Mouse (Mus musculus) common myeloid progenitor, adult 5-6 weeks (primary cell): ENCODE results near the gene Sirt7. TPM values are rescaled to one million over a fixed set of nuclear protein-coding genes. Genes with fewer than 3 reads are reported as not detected.
"Not testable (repeated sequence)": the region's sequence is repeated elsewhere in the genome, so short reads cannot be mapped to it uniquely, and the experiment has no call there.

Experiments
- ATAC-seq: replicated peaks from 2 replicates; pipeline ENCODE4 v1.8.0; 2016; ENCODE audit warnings: low read depth, mild to moderate bottlenecking, moderate TSS enrichment, inconsistent platforms; ENCODE audit not compliant: poor library complexity, severe bottlenecking
- total RNA-seq: library from RNA; stranded (forward); fragments of 200-1000, 187-1606 nt; gene quantifications from 2 replicates; pipeline ENCODE4 v1.2.3, GENCODE M21; 2017

Sirt7 gene
- total RNA-seq, 1 experiment from 2014 or later = 50.4 TPM

GRCm38 (mm10) chr11:120598283-120598989, 26.6 kb downstream of the Sirt7 start, which contains the start of the genes Alyref and Anapc11:
Alyref (minus strand) TSS chr11:120598365.
Anapc11 (plus strand) TSS chr11:120598421.
- ATAC-seq = peak; percentile 93

- no peak for ATAC-seq
Observed at GRCm38 (mm10) chr11:120597240-120598235, 27.5 kb downstream of the Sirt7 start.

DNA sequence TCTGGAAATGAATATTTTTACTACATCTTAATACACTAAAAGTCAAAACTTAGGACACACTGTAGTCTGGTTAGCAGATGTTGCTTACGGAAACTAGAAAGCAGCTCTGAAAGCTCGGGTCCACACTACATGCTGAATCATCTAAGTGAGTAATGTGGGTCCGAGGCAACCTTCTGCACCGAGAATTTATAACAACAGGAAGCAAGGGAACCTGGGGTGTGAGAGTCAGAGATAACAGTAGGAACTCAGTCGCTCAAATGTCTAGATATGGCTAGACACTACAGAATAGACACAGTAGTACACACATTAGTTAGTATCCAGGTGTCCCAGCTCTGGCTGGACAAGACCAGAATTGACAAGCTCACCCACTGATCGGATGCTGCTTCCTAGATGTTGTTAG, 36.5 kb downstream of the Sirt7 start:
- ATAC-seq = peak; percentile 67

GRCm38 (mm10) chr11:120583937-120584336, 41.1 kb downstream of the Sirt7 start:
- no peak for ATAC-seq

DNA sequence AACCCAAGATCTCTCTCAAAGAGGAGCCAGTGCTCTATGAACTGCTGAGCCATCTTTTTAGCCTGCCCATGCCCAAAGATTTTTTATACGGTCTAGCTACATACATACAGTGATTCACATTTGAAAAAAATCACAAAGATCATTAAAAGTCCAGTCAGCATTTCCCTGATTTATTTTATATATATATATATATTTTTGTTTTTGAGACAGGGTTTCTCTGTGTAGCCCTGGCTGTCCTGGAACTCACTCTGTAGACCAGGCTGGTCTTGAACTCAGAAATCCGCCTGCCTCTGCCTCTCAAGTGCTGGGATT, 42.1 kb downstream of the Sirt7 start:
- ATAC-seq = not testable (repeated sequence)

GRCm38 (mm10) chr11:120582268-120582981, 42.6 kb downstream of the Sirt7 start:
- ATAC-seq = no peak

- peak; percentile 55 for ATAC-seq
Observed at GRCm38 (mm10) chr11:120581490-120582267, 43.4 kb downstream of the Sirt7 start, which contains the start of gene Arhgdia. Arhgdia (minus strand) TSS chr11:120581624.

DNA sequence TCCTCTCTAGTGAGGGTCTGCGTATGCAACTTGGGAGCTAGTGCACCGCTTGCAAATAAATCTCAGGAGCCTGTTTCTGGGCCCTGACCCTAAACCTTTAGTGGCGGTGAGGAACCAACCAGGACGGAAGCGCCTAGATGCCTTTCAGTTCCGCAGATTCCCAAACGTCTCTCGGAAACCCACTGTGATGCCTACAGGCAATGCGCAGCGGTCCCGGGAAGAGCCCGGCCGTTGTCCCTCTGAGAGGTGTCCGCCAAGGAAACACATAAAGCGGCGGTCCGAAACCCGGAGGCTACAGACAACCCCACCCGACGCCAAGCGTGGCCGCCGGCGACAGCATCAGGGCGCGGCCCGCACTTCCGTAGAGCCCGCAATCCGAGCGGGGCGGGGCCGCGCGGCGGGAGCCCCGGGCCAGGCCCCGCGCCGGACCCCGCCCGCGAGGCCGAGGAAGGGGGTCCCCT, 44.1 kb downstream of the Sirt7 start:
- no peak for ATAC-seq

DNA sequence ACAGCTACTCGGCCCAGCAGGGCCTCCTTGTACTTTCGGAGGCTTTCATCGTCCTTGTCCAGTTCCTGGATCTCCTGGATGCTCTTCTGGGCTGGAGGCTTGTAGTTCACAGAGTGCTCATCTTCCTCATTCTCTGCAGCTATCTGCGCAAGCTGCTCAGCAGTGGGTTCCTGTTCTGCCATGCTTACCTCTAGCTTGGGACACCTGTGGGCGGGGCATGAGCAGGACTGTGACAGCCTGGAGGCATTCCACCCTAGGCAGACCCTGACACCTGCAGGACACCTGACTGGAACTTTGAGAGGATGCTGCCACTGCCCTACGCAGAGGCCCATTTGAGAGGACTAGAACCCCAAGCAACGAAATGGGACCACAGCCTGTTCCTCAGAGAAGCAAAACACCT, 44.9 kb downstream of the Sirt7 start:
- ATAC-seq = no peak

DNA sequence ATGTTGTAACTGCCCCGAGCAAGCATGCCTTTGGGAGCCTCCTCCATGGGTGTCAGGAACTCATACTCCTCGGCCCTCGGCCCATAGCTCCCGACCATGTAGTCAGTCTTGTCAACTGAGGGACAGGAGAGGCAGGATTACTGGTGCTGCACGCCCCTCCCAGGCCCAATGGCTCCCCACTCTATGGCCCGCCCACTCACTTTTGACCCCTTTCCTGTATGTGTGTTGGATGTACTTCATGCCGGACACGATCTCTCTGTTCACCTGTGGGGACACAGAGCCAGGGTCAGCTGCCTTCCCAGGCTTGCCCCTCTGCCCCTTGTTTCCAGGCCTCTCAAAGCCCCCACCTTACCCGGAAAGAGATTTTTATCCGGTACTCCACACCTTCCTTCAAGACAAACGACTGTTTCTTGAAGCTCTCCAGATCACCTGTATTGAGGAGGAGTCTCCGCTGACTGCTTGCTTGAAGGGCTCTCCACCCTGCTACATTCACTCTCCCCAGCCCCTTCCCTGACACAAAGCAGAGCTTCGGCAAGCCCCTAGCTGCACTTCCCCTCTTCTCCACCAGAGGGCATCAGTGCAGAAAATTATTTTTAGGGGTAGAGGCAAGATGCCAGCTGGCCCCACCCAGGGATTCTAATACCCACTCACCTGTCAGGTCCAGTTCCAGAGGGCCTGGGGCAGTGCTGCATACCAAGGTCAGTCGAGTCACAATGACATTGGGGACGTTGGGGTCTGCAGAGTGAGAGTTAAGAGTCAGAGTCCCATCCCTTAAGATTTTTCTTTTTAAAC, 45.5 kb downstream of the Sirt7 start:
- ATAC-seq = 0 out of 2 replicates have a peak, but pooled peaks have one; percentile 12

GRCm38 (mm10) chr11:120578694-120579243, 46.3 kb downstream of the Sirt7 start:
- no peak for ATAC-seq

- ATAC-seq = no peak
Observed at GRCm38 (mm10) chr11:120578024-120578693, 46.9 kb downstream of the Sirt7 start.

- no peak for ATAC-seq
Observed at GRCm38 (mm10) chr11:120577211-120578023, 47.6 kb downstream of the Sirt7 start.

DNA sequence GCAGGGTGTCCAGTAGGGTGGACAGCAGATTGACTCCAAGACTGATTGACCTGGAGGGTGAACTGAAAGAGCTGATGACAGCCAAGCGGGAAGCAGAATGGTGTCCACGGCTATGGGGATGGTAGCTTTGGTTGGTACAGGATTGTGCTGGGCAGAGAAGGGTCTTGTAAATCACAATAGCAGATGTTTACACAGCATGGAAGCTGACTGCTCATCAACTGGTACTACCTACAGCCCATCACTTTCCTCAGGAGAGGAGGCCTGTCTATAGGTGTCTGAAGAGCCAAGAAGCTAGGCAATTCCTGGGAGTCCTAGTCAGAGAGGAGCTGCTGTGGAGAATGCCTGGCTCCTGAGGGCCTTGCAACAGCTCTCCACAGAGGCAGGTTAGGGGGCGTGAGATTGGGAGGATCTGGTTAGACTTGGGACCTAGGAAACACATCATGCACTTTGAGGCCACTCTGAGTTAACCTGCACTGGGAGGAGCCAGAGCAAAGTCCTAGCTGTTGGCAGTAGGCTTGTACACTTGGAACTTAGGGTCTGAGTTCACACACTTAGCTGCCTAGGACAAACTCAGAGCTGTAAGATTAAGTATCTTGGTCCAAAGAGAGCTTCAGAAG, 48.6 kb downstream of the Sirt7 start:
- no peak for ATAC-seq

GRCm38 (mm10) chr11:120575940-120576339, 49.1 kb downstream of the Sirt7 start:
- ATAC-seq = no peak

DNA sequence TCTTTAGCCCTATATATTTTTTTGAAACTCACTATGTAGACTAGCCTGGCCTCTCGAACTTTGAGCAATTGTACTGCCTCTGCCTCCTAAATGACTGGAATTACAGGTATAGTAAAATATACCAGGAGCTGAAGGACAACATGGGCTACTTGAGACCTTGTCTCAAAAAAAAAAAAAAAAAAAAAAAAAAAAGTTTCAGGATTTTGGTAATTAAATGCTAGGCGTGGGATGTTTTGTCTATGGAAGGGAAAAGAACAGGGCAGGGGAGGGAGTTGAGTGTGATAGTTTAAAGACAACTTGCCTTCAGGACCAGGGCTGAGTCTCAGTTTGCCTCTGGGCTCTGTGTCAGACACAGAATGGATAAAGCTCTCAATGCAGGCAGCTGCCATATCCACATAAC, 50.0 kb downstream of the Sirt7 start:
- no peak for ATAC-seq

DNA sequence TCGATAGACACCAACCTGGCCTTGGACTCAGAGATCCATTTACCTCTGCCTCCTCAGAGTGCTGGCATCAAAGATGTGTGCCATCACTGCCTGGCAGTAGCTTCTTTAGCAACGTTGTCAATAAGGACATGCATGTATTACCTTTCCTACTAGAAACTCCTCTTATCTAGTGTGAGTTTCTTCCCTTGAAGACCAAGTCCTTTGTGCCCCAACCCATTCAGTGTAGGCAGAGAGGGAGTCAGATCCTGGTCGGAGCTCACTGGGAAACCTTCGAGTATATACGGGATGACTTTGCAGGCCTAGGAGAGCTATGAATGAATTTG, 50.8 kb downstream of the Sirt7 start:
- no peak for ATAC-seq
